Mouse (Mus musculus) heart, embryonic 13.5 days (tissue): ENCODE measurements around the gene Rab43. TPM values are rescaled to one million over a fixed set of nuclear protein-coding genes. Genes with fewer than 3 reads are reported as not detected.

ENCODE experiments used
- ATAC-seq: fragments of 200-750 bp; cut with Nextera tagmentation; 2 replicates; pipeline ENCODE4 v1.8.0; 2017; ENCODE audit warnings: moderate TSS enrichment; ENCODE audit not compliant: insufficient number of reproducible peaks, low FRiP score, low TSS enrichment; ENCODE audit errors: extremely low read depth
- H3K27ac ChIP-seq: fragments of 300-500 bp; sonication (generic); replicated peaks from 2 replicates; pipeline ENCODE4 v1.5.1; 2015; ENCODE audit warnings: moderate library complexity, mild to moderate bottlenecking, inconsistent platforms
- H3K27me3 ChIP-seq: fragments of 300-500 bp; sonication (generic); replicated peaks from 2 replicates; pipeline ENCODE4 v1.6.1; 2015; ENCODE audit warnings: mild to moderate bottlenecking, inconsistent platforms
- H3K36me3 ChIP-seq: fragments of 300-500 bp; sonication (generic); 2 replicates; pipeline ENCODE4 v1.6.1; 2015; ENCODE audit warnings: mild to moderate bottlenecking, inconsistent platforms
- H3K4me1 ChIP-seq: fragments of 300-500 bp; sonication (generic); 2 replicates; pipeline ENCODE4 v1.6.1; 2015; ENCODE audit warnings: inconsistent platforms
- H3K4me2 ChIP-seq: fragments of 300-500 bp; sonication (generic); 2 replicates; pipeline ENCODE4 v1.6.1; 2015; ENCODE audit warnings: inconsistent platforms, mild to moderate bottlenecking, moderate library complexity
- H3K4me3 ChIP-seq: fragments of 300-500 bp; sonication (generic); 2 replicates; pipeline ENCODE4 v1.5.1; 2015; ENCODE audit warnings: moderate library complexity, mild to moderate bottlenecking, inconsistent platforms
- H3K9ac ChIP-seq: fragments of 300-500 bp; sonication (generic); 2 replicates; pipeline ENCODE4 v1.6.1; 2015; ENCODE audit warnings: inconsistent platforms, mild to moderate bottlenecking, moderate library complexity
- H3K9me3 ChIP-seq: fragments of 300-500 bp; sonication (generic); 2 replicates; pipeline ENCODE4 v1.6.1; 2016; ENCODE audit warnings: inconsistent platforms
- WGBS: fragments of 180-500 bp; shearing (Covaris S2); methylation state at CpG from one replicate; pipeline ENCODE4 v1.1.7; 2015; ENCODE audit warnings: mixed read lengths; 5-methylcytosine and 5-hydroxymethylcytosine counted together
- polyA plus RNA-seq: library from polyadenylated mRNA; unstranded; fragments of >200 nt; fragmentation: Nextera tagmentation; extraction: Ambion mirVana; gene quantifications from 2 replicates; pipeline ENCODE4 v1.2.1, GENCODE M21; 2015

Gene Rab43
- polyA plus RNA-seq, 1 experiment from 2014 or later: 7.5 TPM

DNA sequence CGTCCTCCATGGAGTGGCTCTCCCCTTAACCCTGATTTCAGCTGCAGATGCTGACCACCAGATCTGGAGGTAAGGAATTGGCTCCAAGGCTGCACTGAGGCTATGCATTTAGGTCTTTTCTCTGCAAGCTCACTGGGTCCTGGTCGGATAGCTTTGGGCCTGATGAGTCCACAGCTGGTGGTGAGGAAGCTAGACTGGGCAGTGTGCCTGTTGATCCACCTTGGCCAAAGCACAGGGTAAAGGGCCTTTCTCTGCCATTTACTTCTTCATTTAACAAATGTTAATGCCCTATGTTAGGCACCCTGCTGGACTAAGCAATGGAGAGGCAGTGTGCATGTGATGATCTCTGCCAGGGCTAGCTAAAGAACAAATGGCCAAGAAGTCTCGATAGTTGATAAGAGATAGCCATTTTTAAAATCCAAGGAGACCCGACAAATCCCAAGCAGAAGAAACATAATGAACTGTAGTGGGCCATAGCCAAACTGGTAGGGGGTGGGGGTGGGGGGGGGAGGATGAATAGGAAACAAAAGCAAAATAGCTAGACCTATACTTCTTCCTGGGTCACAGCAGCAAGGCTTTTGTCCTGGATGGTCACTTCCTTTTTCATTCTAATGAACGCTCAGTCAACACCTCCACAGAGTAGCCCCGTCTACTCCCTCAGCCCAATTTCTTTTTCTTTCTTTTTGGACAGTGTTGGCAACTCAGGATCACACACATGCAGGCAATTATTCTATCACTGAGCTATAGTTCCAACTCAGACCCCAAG lies 16.4 kb downstream of the Rab43 start:
- peaks cover 17% of the 10 kb centered on the region for H3K4me1 ChIP-seq
- H3K36me3 ChIP-seq: peaks cover 26% of the 10 kb centered on the region
- H3K9me3 ChIP-seq: no peaks in the 10 kb centered on the region
- ATAC-seq: no peak
- H3K27ac ChIP-seq: no peak overlapping the region
- H3K4me2 ChIP-seq: no peak overlapping the region
- 62% methylated on average over 6 of the region's 6 CpGs for WGBS
- H3K4me3 ChIP-seq: no peak overlapping the region
- no peaks in the 10 kb centered on the region for H3K27me3 ChIP-seq
- H3K9ac ChIP-seq: no peak overlapping the region

DNA sequence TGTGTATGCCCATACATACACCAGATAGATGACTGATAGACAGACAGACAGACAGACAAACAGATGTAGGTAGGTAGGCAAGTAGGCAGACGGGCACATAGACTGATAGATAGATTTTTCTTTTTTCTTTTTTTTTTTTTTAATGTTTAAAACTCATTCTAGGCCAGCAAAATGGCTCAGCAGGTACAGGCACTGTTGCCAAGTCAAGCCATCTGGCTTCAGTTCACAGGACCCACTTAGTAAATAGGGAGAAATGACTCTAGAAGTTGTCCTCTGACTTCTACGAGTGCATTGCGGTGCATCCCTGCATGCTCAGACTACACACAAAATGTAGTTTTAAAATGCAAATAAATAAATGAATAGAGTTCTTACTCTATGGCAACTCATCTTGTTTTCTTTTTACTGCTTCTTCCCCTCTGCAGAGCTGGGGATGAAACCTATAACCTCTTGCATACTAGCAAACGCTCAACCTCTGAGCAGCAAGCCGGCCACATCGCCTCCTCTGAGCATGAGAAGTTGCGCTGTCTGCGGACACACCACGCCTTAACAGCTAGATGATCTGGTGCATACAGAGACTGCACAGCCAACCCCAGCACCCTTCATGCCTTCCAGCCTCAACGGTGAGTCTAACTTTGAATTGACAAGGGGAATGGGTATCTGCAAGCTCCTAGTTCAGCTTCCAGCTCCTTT lies 18.0 kb downstream of the Rab43 start:
- H3K4me1 ChIP-seq: peaks cover 26% of the 10 kb centered on the region
- H3K4me2 ChIP-seq: no peak overlapping the region
- no peak overlapping the region for H3K4me3 ChIP-seq
- ATAC-seq: no peak
- no peaks in the 10 kb centered on the region for H3K27me3 ChIP-seq
- H3K27ac ChIP-seq: no peak overlapping the region
- no peaks in the 10 kb centered on the region for H3K9me3 ChIP-seq
- WGBS: 86% methylated on average over 10 of the region's 10 CpGs
- peaks cover 30% of the 10 kb centered on the region for H3K36me3 ChIP-seq
- no peak overlapping the region for H3K9ac ChIP-seq

DNA sequence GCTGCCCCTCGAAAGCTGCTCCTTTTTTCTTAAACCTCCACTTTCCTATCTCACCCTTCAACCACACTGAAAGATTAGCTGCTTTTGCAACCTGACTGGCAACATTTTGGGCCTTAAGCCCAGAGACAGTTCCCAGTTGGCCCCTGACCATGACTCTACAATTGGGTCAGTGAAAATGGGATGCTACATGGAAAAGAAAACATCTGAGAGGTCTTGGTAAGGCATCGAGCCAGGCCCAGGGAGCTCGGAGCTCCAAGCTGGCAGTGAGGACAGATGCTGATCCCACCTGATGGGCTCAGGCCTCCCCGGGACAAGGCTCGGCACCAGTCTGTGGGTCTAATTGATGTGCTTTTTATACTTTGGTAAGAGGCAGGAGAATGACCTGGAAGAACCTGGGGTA lies 20.1 kb downstream of the Rab43 start:
- no peak overlapping the region for H3K9ac ChIP-seq
- no peak overlapping the region for H3K27ac ChIP-seq
- H3K27me3 ChIP-seq: no peaks in the 10 kb centered on the region
- H3K4me3 ChIP-seq: no peak overlapping the region
- H3K4me2 ChIP-seq: no peak overlapping the region
- 84% methylated on average over 5 of the region's 5 CpGs for WGBS
- H3K4me1 ChIP-seq: peaks cover 32% of the 10 kb centered on the region
- no peak for ATAC-seq
- no peaks in the 10 kb centered on the region for H3K9me3 ChIP-seq
- H3K36me3 ChIP-seq: peaks cover 30% of the 10 kb centered on the region

DNA sequence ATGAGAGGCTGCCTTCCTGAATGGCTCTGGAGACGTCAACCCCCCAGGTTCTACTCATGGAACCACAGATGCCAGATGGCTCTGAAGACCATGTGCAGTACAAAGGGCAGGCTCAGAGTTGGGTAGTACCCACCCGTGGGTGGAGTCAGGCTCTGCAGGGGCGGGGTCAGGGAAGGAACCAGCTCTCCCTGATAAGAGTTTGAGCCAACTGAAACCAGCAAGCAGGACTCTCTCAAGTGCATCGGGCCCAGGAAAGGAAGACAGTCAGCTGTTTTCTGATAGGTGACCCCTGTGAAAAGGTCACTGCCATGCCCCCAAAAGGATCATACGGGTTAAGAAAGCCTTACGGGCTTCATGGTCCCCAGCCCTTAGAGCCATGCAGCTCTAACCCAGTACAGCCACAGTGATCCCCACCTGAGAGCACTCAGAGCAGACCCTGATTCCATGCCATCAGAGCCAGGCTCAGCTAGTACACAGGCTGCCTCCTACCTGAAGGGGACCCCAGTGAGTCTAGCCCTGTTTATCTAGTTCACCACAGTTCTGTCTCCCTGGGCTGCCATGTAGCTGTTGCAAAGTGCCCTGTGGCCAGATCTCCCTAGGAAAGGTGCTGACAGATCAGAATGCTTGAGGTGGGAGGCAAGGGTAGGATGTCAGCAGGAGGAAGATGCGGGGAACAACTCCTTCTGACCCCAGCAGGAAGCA lies 21.0 kb downstream of the Rab43 start:
- H3K27ac ChIP-seq: no peak overlapping the region
- no peak overlapping the region for H3K9ac ChIP-seq
- H3K4me3 ChIP-seq: no peak overlapping the region
- WGBS: 52% methylated on average over 7 of the region's 7 CpGs
- peak; percentile 37; the same call in 1 of the 2 replicates for ATAC-seq
- H3K36me3 ChIP-seq: peaks cover 30% of the 10 kb centered on the region
- H3K9me3 ChIP-seq: no peaks in the 10 kb centered on the region
- H3K27me3 ChIP-seq: no peaks in the 10 kb centered on the region
- H3K4me2 ChIP-seq: no peak overlapping the region
- H3K4me1 ChIP-seq: peaks cover 32% of the 10 kb centered on the region

DNA sequence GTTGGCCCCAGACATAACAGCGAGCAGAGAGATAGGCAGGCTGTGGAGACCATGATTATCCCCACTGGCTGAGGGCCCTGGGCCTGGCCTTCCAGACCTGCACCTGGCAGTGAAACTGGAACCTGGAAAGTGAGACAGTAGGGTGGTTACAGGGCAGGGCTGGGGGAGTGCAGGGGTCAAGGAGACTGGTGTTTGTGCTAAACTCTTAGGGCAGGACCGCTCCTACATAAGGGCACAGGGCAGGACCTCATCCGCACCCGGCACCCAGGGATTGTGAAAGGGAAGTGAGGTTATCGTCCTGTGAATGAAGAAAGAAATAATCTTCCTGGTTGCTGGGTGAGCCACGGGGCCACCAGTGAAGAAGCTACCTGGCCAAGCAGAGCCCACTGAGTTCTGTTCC lies 22.2 kb downstream of the Rab43 start:
- Histone ChIP-seq H3K4me3 (no peak overlapping the region), H3K27me3 (no peaks in the 10 kb centered on the region), H3K36me3 (peaks cover 30% of the 10 kb centered on the region), H3K9me3 (no peaks in the 10 kb centered on the region), H3K4me1 (peaks cover 32% of the 10 kb centered on the region), H3K4me2 (no peak overlapping the region), H3K9ac (peak overlapping the region; percentile 5), H3K27ac (peak overlapping the region; percentile 56)
- WGBS: 86% methylated on average over 6 of the region's 6 CpGs
- no peak for ATAC-seq

DNA sequence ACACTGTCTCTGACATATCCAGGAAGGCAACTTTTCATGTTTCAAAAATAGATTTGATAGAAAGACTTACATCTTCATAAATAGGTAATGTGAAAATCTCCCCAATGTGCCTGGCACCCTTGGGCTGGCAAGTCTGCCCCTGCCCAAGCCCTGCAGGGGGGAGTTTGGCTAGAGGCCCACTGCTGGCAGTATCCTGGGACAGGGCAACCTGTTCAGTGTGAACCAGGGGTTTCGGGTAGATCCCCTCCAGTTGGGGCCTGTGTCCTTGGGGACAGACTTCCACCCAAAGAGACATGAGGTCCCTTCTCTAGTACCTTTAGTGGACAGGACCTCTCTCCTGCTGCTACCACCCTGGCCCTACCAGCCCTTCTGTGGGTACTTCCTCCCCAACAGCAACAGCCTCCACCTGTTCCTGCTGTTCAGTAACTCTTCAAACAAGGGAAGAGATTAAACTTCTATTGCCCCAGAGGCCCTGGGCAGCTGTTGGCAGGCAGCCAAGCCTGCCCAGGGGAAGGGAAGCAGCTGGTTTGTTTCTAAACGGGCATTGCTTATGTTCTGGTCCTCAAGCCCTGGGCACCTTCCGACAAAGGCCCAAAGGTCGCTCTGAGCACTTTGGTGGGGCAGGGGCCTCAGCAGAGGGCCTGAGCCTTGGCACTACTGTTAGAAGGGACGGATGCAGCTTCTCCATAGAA lies 22.9 kb downstream of the Rab43 start:
- ATAC-seq: no peak
- Histone ChIP-seq H3K27ac (peak overlapping the region; percentile 56), H3K9ac (peak overlapping the region; percentile 5; the same call in 1 of the 2 replicates), H3K9me3 (no peaks in the 10 kb centered on the region), H3K27me3 (no peaks in the 10 kb centered on the region), H3K4me3 (no peak overlapping the region), H3K4me2 (no peak overlapping the region), H3K36me3 (peaks cover 28% of the 10 kb centered on the region), H3K4me1 (peaks cover 32% of the 10 kb centered on the region)
- 31% methylated on average over 5 of the region's 5 CpGs for WGBS

DNA sequence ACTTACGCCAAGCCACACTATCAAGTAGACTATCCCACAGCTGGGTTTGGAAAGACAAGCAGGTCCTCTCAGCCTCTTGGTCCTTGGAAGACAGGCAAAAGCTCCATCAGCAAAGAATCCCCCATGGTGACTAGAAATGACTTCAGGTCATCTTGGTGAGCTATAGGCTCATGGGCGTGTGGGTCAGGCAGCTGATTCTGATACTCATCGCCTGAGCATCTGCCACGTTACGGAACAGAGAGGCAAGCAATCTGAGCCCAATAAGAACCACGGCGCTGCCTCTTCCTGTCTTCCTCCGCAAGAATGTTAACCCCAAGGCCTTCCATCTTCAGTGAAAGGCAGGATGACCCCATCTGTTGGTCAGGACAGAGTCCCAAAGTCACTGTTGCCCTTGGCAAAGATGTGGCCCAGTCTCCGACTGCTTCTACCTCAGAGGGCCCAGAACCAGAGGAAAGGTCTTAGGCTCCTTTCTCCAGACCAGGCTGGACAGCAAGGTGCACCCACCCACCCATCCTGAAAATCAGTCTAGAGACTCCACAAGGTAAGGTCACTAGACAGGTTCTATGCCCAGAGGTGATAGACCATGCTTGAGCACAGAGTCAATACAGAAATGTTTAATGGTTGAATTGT lies 23.6 kb downstream of the Rab43 start:
- Histone ChIP-seq H3K4me3 (no peak overlapping the region), H3K27ac (no peak overlapping the region), H3K9ac (no peak overlapping the region), H3K9me3 (no peaks in the 10 kb centered on the region), H3K4me1 (peaks cover 32% of the 10 kb centered on the region), H3K4me2 (no peak overlapping the region), H3K27me3 (no peaks in the 10 kb centered on the region), H3K36me3 (peaks cover 23% of the 10 kb centered on the region)
- ATAC-seq: no peak
- 86% methylated on average over 9 of the region's 9 CpGs for WGBS

DNA sequence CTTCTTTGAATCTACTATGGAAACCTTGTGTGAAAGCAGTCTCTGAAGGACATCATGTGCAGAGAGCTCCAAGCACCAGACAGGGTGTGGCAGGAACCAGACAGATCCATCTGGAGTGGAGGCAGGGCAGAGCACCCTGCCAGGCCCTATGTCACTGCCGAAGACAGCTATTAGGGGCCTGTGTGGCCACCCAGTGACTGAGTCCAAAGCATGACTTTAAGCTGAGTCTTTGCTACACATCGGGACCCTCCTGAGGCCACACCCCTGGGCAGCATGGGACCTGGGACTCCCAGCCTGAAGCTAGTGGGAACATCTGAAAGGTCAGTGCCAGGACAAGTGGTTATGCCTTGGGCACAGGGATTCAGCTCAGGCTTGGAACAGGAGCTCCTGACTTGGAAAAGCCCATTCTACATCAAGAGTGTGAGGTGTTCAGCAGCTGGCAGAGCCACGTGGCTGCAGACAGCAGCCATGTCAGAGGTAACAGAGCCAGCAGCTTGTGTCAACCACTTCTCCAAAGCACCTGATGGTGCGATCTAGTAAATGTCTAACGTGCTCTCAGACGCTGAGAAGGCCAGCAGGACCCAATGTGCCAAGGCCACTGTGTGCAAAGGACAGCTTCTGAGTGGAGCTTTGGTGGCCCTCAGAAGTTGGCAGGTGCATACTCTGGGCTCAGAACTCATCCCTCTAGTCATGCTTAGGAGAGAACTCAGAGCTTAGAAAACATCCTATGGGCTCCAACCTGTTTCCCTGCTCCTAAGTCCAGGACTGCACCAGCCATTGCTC lies 24.7 kb downstream of the Rab43 start:
- 80% methylated on average over 6 of the region's 6 CpGs for WGBS
- H3K4me2 ChIP-seq: no peak overlapping the region
- no peaks in the 10 kb centered on the region for H3K27me3 ChIP-seq
- ATAC-seq: no peak
- no peak overlapping the region for H3K9ac ChIP-seq
- H3K27ac ChIP-seq: no peak overlapping the region
- H3K36me3 ChIP-seq: peaks cover 12% of the 10 kb centered on the region
- no peaks in the 10 kb centered on the region for H3K9me3 ChIP-seq
- H3K4me1 ChIP-seq: peaks cover 32% of the 10 kb centered on the region
- H3K4me3 ChIP-seq: no peak overlapping the region

DNA sequence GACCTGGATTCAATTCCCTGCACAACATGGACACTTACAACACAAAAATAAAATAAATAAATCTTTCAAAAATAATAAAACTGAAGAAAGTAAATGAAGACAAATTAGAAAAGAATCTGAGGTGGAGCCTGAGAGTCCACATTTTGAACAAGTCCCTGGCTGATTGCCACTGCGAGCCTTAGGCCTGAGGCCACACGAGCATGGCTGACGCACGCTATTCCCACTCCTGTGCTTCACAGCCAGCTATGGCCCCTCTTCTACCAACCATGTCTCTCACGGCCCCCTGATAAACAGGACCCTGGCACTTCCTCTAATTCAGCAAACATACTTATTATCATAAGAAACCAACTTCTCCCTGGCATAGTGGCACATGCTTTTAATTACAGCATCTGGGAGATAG lies 25.3 kb downstream of the Rab43 start:
- no peak overlapping the region for H3K9ac ChIP-seq
- H3K4me3 ChIP-seq: no peak overlapping the region
- 83% methylated on average over 5 of the region's 5 CpGs for WGBS
- no peaks in the 10 kb centered on the region for H3K9me3 ChIP-seq
- peaks cover 32% of the 10 kb centered on the region for H3K4me1 ChIP-seq
- no peak overlapping the region for H3K4me2 ChIP-seq
- H3K27ac ChIP-seq: no peak overlapping the region
- ATAC-seq: no peak
- H3K27me3 ChIP-seq: no peaks in the 10 kb centered on the region
- H3K36me3 ChIP-seq: peaks cover 6% of the 10 kb centered on the region; the same call in 1 of the 2 replicates

DNA sequence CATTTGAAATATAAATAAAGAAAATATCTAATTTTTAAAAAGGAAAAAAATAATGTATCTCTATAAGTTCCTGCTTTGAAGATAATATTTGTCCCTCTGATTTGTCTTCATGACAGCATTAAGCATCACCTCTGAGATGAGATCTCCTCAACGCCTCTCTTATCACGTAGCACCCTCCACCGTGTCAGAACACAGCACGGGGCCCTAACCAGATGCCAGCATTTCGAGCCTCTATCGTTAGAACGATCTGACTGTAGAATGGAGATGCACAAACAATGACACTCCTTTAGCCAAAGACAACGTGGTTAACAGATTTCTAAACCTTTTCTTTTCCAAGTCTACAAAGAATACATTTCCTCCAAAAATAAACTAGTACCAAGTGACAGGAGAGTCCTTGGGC lies 27.9 kb downstream of the Rab43 start:
- ATAC-seq: no peak
- no peak overlapping the region for H3K9ac ChIP-seq
- H3K27ac ChIP-seq: no peak overlapping the region
- no peak overlapping the region for H3K4me2 ChIP-seq
- H3K9me3 ChIP-seq: no peaks in the 10 kb centered on the region
- no peak overlapping the region for H3K4me3 ChIP-seq
- H3K27me3 ChIP-seq: no peaks in the 10 kb centered on the region
- H3K4me1 ChIP-seq: peaks cover 8% of the 10 kb centered on the region
- 49% methylated on average over 8 of the region's 8 CpGs for WGBS
- H3K36me3 ChIP-seq: no peaks in the 10 kb centered on the region
